Mouse (Mus musculus) hindbrain, embryonic 11.5 days (tissue): ENCODE data around the gene Tspan5. TPM values are rescaled to one million over a fixed set of nuclear protein-coding genes. Genes with fewer than 3 reads are reported as not detected.

Experiments used
- ATAC-seq: fragments of 200-750 bp; cut with Nextera tagmentation; 2 replicates; pipeline ENCODE4 v1.8.0; 2017; ENCODE audit warnings: mild to moderate bottlenecking, moderate TSS enrichment, moderate library complexity; ENCODE audit not compliant: low FRiP score
- DNase-seq: peaks from one replicate; pipeline ENCODE4 v3.0.0-alpha.2; 2015; ENCODE audit warnings: low spot score
- H3K27ac ChIP-seq: fragments of 300-500 bp; sonication (generic); 2 replicates; pipeline ENCODE4 v1.5.1; 2014; ENCODE audit warnings: mild to moderate bottlenecking, low read depth, low read length
- H3K27me3 ChIP-seq: fragments of 300-500 bp; sonication (generic); 2 replicates; pipeline ENCODE4 v1.6.1; 2014; ENCODE audit warnings: mild to moderate bottlenecking, low read length, moderate library complexity, mixed read lengths; ENCODE audit not compliant: control insufficient read depth, insufficient read depth
- H3K36me3 ChIP-seq: fragments of 300-500 bp; sonication (generic); 2 replicates; pipeline ENCODE4 v1.6.1; 2014; ENCODE audit warnings: mild to moderate bottlenecking, low read length, moderate library complexity, mixed read lengths; ENCODE audit not compliant: control insufficient read depth, insufficient read depth
- H3K4me1 ChIP-seq: fragments of 300-500 bp; sonication (generic); replicated peaks from 2 replicates; pipeline ENCODE4 v1.6.1; 2014; ENCODE audit warnings: low read length, mixed read lengths; ENCODE audit not compliant: control insufficient read depth, insufficient read depth
- H3K4me2 ChIP-seq: fragments of 300-500 bp; sonication (generic); replicated peaks from 2 replicates; pipeline ENCODE4 v1.6.1; 2014; ENCODE audit warnings: mild to moderate bottlenecking, low read depth, low read length
- H3K4me3 ChIP-seq: fragments of 300-500 bp; sonication (generic); 2 replicates; pipeline ENCODE4 v1.5.1; 2014; ENCODE audit warnings: low read depth, low read length
- H3K9ac ChIP-seq: fragments of 300-500 bp; sonication (generic); 2 replicates; pipeline ENCODE4 v1.6.1; 2014; ENCODE audit warnings: low read depth, low read length
- H3K9me3 ChIP-seq: fragments of 300-500 bp; sonication (generic); 2 replicates; pipeline ENCODE4 v1.6.1; 2016; ENCODE audit warnings: low read length; ENCODE audit not compliant: control insufficient read depth
- WGBS: fragments of 180-500 bp; shearing (Covaris S2); extraction: QIAGEN DNeasy Blood & Tissue Kit; methylation state at CpG from one replicate; pipeline ENCODE4 v1.1.7; 2014; 5-methylcytosine and 5-hydroxymethylcytosine counted together
- polyA plus RNA-seq: library from polyadenylated mRNA; unstranded; fragments of >200 nt; fragmentation: Nextera tagmentation; extraction: Ambion mirVana; gene quantifications from 2 replicates; pipeline ENCODE4 v1.2.1, GENCODE M21; 2014

Tspan5 gene
- polyA plus RNA-seq, 1 experiment from 2014 or later: 51.0 TPM

GRCm38 (mm10) chr3:138816888-138817656 is 75.1 kb downstream of the Tspan5 start:
- no peak for DNase-seq
- ATAC-seq: no peak
- no peak overlapping the region for H3K27ac ChIP-seq
- no peaks in the 10 kb centered on the region for H3K27me3 ChIP-seq
- no peak overlapping the region for H3K4me2 ChIP-seq
- no peaks in the 10 kb centered on the region for H3K36me3 ChIP-seq
- no peaks in the 10 kb centered on the region for H3K9me3 ChIP-seq
- no peak overlapping the region for H3K4me3 ChIP-seq
- peaks cover 7% of the 10 kb centered on the region for H3K4me1 ChIP-seq
- 59% methylated on average over 5 of the region's 5 CpGs for WGBS
- no peak overlapping the region for H3K9ac ChIP-seq

DNA sequence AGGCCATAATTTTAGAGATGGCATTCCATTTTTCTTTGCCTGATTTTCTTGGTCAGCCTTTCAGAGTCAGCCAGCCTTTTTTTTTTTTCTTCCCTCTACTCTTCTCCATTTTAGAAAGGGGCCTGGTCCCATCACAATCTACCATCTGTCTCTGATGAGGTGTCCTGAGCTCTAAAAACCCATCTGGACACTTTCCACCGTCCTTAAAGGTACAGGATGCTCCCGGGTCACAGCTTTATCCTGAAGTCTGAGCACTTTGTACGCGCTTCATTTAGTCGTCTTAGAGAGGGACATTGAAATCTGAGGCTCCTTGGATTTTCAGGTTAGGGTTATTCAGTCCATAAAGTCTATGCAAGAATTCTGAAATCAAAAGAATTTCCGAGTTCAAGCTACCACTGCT is 77.9 kb downstream of the Tspan5 start:
- Histone ChIP-seq H3K4me1 (peaks cover 19% of the 10 kb centered on the region), H3K9me3 (no peaks in the 10 kb centered on the region), H3K27ac (no peak overlapping the region), H3K4me3 (no peak overlapping the region), H3K27me3 (no peaks in the 10 kb centered on the region), H3K4me2 (no peak overlapping the region), H3K36me3 (no peaks in the 10 kb centered on the region), H3K9ac (no peak overlapping the region)
- WGBS: 78% methylated on average over 6 of the region's 6 CpGs
- DNase-seq (no peak), ATAC-seq (no peak)

DNA sequence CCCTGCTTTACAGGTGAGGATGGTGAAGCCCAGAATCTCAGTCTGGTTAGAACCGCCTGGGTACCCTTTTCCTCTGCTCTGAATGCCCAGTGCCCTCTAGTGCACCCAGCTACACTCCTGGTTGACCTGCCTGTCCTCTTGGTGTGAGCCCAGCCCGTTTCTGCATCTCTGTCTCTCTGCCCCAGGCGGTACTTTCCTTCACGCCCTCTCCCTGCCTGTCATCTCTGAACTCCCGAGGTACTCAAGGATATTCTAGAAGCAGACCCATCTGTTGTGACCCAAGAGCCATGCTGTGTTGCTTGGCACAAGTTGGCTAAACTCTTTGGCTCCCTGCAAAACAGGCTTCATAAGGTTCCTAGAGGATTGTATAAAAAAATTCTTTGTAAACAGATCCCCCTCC is 78.3 kb downstream of the Tspan5 start:
- peaks cover 24% of the 10 kb centered on the region for H3K4me1 ChIP-seq
- H3K4me3 ChIP-seq: no peak overlapping the region
- no peaks in the 10 kb centered on the region for H3K36me3 ChIP-seq
- ATAC-seq (no peak), DNase-seq (no peak)
- no peaks in the 10 kb centered on the region for H3K27me3 ChIP-seq
- WGBS: 66% methylated on average over 5 of the region's 5 CpGs
- no peak overlapping the region for H3K4me2 ChIP-seq
- no peak overlapping the region for H3K9ac ChIP-seq
- no peaks in the 10 kb centered on the region for H3K9me3 ChIP-seq
- H3K27ac ChIP-seq: no peak overlapping the region

DNA sequence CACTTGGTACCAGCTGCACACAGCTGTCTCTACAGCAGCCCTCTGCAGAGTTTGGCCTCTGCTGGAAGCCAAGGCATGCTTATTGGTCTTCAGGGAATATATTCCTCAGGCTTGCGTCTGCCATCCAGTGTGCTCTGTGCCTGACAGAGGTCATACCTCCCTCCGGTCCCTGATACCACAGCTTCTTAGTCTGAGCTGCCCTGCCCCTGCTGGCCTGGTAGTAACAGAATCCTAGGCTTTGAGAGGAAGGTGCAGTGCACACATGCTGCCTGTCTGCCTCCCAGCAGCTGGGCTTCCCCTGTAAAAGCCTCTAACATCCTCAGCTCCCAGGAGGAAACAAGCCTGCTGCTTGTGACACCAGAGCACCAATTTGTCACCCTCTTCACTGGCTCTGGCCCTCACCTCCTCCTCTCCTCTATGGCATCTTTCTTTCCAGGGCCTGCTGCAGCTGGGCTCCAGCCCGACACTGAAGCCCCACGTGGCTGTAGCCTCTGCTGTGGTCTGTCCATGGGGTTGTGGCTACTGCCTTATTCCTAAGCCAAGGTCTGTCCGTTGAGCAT is 80.0 kb downstream of the Tspan5 start:
- ATAC-seq (peak; percentile 70), DNase-seq (peak; percentile 49)
- WGBS: 22% methylated on average over 5 of the region's 5 CpGs
- Histone ChIP-seq H3K27me3 (no peaks in the 10 kb centered on the region), H3K4me3 (no peak overlapping the region), H3K36me3 (no peaks in the 10 kb centered on the region), H3K9me3 (no peaks in the 10 kb centered on the region), H3K27ac (peak overlapping the region; percentile 64), H3K4me1 (peaks cover 26% of the 10 kb centered on the region), H3K4me2 (no peak overlapping the region), H3K9ac (no peak overlapping the region)

DNA sequence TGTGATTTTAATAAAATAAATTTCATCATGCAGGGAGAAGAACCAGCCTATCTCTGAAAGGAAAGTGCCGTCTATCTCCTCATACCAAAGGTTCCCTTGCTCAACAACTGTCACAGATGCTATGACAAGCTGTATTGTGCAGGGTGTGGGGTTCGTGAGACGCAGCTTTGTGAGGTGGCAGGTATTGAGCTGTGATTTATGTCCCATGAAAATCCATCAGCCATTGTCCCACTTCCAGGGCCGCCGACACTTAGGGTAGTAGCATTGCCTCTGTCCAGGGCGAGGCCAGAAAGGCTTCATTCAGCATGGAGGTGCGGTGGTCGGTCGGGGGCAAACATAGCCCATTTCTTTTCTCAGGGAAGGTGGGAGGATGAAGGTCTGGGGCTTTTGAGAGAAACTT is 81.9 kb downstream of the Tspan5 start:
- Histone ChIP-seq H3K27ac (peak overlapping the region; percentile 61; the same call in 1 of the 2 replicates), H3K9me3 (no peaks in the 10 kb centered on the region), H3K4me1 (peaks cover 26% of the 10 kb centered on the region), H3K4me2 (no peak overlapping the region), H3K9ac (no peak overlapping the region), H3K36me3 (no peaks in the 10 kb centered on the region), H3K4me3 (no peak overlapping the region), H3K27me3 (no peaks in the 10 kb centered on the region)
- DNase-seq: peak; percentile 46
- ATAC-seq: peak; percentile 62
- 44% methylated on average over 9 of the region's 9 CpGs for WGBS

GRCm38 (mm10) chr3:138825296-138825695 is 83.3 kb downstream of the Tspan5 start:
- Histone ChIP-seq H3K4me2 (no peak overlapping the region), H3K36me3 (no peaks in the 10 kb centered on the region), H3K27ac (peak overlapping the region; percentile 36; the same call in 1 of the 2 replicates), H3K9ac (0 out of 2 replicates have a peak overlapping the region, but pooled peaks have one; percentile 15), H3K4me1 (peaks cover 24% of the 10 kb centered on the region), H3K9me3 (no peaks in the 10 kb centered on the region), H3K27me3 (no peaks in the 10 kb centered on the region), H3K4me3 (no peak overlapping the region)
- 80% methylated on average over 6 of the region's 6 CpGs for WGBS
- no peak for ATAC-seq
- DNase-seq: no peak

GRCm38 (mm10) chr3:138826243-138826800 is 84.3 kb downstream of the Tspan5 start:
- DNase-seq (no peak), ATAC-seq (no peak)
- H3K27ac ChIP-seq: no peak overlapping the region
- H3K9ac ChIP-seq: no peak overlapping the region
- H3K36me3 ChIP-seq: no peaks in the 10 kb centered on the region
- no peaks in the 10 kb centered on the region for H3K27me3 ChIP-seq
- H3K4me2 ChIP-seq: no peak overlapping the region
- H3K9me3 ChIP-seq: no peaks in the 10 kb centered on the region
- H3K4me1 ChIP-seq: peaks cover 23% of the 10 kb centered on the region
- WGBS: 57% methylated on average over 8 of the region's 8 CpGs
- H3K4me3 ChIP-seq: no peak overlapping the region

GRCm38 (mm10) chr3:138832827-138833517 is 91.0 kb downstream of the Tspan5 start:
- no peak for DNase-seq
- WGBS: 84% methylated on average over 9 of the region's 9 CpGs
- no peak for ATAC-seq
- Histone ChIP-seq H3K4me1 (no peaks in the 10 kb centered on the region), H3K4me2 (no peak overlapping the region), H3K9me3 (no peaks in the 10 kb centered on the region), H3K27me3 (no peaks in the 10 kb centered on the region), H3K9ac (no peak overlapping the region), H3K4me3 (no peak overlapping the region), H3K36me3 (no peaks in the 10 kb centered on the region), H3K27ac (no peak overlapping the region)
